Mouse (Mus musculus): ENCODE measurements around the gene Syne1.
A peak's percentile ranks its signal among the peaks of the same experiment; 100 is the strongest.
"Not testable (repeated sequence)": the region's sequence is repeated elsewhere in the genome, so short reads cannot be mapped to it uniquely, and the experiment has no call there.

The Syne1 gene

DNA sequence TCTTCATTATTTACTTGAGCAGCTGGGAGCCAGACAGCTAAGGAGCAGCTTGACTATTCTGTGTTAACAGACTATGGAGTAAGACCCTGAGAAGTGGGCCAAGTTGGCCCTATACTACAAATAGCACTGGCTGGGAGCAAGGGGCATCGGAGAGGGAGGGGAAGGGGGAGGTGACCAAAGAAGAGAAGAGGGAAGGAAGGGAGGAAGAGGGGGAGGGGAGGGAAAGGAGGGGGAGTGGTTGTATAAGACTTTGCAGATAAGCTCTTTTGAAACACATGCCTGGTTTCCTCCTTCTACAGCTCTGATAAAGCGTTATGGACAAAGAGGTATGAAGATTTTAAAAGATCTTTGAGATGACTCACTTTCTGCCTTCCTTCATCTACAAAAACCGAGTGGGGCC is 36.0 kb downstream of the Syne1 start:
- DNase-seq: peak in 1 of 2 experiments; percentile 26

DNA sequence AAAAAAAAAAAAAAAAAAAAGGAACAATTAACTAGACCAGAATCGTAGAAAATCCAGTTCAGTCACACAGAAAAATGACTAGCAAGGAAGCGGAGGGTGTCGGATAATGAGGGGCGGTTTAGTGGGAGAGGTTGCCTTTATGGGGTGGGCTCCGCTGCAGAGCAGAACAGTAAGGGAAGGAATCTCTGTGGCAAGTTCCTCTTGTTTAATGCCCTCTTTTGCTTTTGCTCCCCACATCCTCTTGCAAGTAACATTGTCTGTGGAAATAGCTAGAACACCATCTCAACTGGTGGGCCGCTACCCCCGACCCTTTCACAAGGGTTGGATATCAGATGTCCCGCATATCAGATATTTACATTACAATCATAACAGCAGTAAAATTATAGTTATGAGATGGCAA is 37.1 kb downstream of the Syne1 start:
- no peak for DNase-seq

DNA sequence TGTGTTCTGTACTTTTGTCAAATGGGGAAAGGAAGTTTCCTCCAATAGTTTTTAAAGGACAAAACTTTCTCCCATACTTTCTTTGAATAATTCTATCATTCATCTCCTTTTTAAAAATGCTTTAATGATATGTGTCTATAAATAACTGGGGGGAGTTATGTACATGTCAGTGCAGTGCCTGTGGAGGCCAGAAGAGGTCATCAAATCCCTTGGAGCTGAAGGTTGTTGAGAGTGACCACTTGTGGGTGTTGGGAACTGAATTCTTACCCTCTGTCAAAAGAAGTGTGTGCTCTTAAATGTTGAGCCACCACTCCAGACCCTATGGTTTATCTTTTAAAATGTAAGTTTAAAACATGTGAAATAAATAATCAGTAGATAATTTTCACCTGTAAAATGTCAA is 39.0 kb downstream of the Syne1 start:
- peak in 1 of 2 experiments; percentile 31 for DNase-seq

DNA sequence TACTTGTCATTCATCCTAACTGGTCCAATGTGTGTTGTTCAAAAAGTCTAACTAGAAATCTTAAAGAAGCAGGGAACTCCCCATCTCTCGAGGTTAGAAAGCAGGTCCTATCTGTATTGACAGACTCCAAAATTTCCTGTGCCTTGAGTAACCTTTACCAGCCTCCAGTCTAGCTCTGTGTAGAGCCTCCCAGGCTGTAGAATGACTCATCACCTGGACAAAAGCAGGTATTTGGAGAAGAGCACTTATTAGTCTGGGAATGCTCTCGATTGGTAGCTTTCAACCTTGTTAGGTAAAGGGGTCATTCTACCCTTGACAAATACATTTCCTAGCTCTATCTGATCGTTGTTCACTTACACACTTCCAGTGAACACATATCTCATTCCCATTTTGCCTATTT is 39.9 kb downstream of the Syne1 start:
- DNase-seq: no peak

DNA sequence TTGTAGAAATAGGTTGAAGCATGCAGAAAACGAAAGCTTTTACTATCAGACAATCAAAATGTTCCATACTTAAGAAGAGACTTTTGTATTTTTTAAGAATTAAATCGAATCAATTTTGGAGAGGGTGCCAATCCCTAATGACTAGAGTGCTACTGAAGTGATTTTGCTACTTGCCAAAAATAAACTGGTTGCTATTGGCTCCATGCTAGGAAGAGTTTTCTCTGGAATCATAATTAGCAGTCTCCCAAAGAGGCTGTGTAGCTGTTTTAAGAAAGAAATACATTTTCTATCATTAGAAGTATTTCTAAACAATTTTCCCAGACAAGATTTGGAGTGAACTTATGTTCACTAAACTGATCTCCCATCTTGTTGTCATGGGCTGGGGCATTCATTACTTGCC is 43.8 kb downstream of the Syne1 start:
- DNase-seq: no peak

DNA sequence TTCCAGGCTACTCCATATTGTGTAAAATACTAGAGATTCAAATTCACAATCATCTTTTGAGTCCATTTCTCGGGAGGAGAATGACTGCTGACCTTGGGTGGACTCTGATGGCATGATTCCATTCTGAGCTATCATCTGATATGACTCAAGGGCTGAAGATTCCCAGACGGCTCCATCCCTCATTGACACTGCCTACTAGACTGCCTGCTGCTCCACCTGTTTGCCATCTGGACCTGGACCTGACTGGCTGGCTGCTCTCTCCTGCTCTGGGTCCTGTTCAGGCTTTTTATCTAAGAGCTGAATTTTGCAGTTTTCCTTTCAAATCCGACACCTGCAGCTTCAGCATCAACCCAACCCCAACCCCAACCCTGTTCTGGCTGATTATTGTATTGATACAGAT is 46.5 kb downstream of the Syne1 start:
- DNase-seq: no peak

DNA sequence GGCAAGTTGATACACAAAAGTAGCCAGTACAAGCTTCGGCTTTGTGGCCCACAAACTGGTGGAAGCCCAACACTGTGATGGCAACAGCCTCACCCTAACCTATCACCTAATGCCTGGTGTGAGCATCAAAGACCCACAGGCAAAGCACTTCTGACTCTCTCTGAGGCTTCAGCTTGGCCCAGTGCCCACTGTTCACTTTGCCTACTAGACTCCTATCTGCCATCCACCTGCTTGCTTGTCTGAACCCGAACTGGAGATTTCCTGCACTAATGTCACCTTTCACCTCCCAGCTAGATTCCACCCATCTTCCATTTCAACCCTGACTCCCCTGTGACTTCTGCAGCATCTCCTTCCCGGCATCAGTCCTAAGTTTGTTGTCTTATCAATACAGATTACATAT is 47.4 kb downstream of the Syne1 start:
- DNase-seq: no peak

DNA sequence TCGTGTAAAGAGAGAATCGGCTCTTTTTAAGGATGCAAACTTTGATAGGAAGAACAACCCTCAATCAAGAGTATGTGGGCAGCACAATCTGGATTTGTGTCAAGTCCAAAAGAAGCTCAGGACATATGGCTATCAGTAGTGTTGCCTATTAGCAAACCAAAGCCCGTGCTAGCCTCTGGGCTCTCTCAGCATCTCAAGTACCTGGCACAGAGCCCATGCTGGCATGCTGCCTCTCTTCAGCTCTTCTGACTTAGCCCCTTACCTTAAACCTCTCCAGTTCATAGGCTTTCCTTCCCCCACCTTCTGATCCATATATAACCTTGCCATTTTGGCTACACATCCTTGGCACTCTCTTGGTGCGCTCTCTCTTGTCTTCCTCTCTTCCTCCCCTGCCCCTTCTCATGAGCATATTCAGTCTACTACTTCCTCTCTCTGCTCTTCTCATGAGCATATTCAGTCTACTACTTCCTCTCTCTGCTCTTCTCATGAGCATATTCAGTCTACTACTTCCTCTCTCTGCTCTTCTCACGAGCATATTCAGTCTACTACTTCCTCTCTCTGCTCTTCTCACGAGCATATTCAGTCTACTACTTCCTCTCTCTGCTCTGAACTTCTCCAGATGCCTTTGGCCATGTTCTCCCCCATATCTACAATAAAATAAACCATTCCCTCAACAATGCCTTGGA is 51.5 kb downstream of the Syne1 start:
- DNase-seq: not testable (repeated sequence)

DNA sequence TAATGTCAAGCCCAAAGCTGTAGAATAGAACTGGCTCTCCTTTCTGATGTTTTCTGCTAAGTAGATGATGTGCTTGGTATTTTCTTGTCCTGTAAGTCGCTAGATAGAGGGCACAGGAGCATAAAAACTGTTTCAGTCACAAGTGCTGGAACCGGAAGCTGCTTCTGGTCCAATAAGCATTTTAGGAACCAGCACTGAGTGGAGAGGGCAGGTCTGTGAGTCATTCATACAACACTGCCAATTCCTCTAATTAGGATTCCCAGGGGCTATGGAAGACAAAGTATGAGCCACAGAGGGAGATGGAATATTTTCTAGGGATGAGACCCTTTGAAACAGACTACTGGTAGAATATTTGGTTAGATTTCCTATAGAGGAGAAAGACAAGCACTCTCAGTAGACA is 53.4 kb downstream of the Syne1 start:
- no peak for DNase-seq

DNA sequence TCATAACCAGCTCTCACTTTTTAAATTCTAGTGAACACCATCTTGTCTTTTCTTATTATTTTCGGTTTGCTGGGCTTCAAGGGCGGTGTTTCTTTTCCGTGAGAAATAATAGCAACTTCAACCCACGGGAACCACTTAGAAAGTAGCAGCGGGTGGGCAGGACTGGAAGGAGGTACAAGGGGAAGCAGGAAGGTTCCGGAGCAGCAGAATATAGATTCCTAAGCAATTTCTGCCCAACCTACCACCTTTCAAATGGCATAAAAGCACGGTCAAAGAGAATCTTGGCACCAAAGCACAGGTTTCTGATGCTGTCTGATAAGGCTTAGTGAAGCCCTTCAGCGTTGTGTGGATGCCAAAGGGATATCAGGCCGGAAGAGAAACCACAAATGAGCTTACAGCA is 60.2 kb downstream of the Syne1 start:
- no peak for DNase-seq

DNA sequence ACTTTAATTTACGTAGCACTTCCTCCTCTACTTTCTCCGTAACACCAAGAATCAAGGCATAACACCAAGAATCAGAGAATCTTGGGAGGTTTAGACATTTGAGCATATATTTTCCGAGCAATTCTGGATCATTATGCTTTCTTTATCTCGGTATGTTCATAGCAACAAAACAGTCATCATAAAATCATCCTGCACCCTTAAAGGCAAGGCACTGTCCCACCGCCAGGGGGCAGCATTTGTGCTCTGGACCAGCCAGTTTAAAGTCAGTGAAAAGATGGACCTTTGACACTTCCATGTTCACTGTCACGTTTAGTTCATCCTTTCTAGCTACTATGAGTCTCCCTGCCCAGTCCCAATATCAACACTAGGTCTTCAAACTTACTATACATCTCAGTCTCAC is 61.3 kb downstream of the Syne1 start:
- peak in 1 of 2 experiments; percentile 16 for DNase-seq

DNA sequence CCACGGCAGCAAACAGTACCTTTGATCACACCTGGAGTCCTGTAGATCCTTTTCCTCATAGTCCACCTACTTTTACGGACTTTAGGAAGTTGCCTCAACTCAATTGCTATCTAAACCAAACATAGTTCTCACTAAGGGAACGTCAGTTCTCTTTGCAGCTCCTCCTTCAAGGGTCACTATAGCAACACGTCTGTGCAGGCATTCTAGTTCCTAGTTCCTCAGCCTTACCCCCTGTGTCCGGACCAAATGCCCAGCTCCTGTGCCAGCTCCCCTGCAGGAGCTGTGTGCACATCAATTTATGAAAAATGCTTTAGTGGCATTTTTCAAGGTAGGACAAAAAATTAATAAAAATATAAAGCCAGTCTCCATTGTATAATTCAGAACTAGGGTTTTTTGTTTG is 63.2 kb downstream of the Syne1 start:
- DNase-seq: no peak

DNA sequence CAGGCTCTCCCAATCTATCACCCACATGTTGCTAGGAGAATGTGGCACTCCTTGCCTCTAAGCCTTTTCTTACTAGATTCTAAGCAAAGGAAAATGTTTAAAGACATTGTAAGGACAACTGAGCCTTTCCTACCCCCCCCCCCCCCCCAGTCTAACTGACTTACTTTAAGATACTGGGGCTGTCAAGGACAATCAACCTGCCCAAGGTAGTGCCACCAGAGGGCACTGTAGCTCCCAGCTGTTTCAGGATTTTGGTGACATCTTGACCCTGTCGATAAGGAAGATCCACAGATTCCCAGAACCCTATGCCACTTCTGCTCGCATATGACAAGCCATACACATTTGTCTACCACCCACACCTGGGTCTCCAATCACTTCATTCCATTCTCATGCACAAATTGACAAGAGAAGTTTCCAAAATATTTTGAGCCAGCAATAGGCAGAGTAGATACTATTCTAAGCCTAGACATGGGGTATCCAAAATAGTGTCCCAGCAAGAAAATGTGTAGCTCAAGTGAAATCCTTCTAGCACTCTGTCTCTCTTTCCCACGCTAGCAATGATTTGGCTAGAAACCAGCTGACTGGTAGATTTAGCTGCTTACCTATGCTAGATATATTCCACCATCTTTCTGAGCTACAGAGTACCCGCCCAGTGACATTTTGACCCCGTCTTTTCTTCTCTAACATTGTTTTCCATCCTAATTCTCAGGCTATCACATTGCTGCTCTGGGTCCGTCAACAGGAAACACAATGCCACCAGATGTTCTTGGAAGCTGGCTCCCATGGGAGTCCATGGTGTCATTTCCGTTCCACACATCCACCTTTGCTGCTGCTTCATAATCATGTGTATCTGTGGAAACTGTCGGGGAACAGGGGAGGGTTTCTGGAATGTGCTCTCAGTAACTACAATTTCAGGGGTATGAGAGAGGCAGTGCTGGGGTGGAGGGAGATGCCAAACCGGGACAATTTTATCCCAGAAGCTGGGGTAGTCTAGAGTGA is 70.4 kb downstream of the Syne1 start:
- DNase-seq: no peak

DNA sequence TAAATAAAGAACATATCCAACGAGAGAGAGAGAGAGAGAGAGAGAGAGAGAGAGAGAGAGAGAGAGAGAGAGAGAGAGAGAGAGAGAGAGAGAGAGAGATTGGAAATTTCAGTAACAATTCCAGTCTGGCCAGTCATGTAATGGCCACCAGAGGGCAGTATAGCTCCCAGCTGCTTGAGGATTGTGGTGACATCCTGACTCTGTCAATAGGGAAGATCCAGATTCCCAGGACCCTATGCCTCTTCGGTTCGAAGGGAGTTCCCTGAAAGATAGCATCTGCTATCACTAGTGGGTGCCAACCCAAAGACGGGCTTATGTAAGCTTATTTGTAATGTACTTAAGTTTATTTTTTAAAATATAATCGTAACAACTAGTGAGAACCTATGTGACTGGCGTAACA is 71.2 kb downstream of the Syne1 start:
- DNase-seq: peak in 1 of 2 experiments; percentile 51

DNA sequence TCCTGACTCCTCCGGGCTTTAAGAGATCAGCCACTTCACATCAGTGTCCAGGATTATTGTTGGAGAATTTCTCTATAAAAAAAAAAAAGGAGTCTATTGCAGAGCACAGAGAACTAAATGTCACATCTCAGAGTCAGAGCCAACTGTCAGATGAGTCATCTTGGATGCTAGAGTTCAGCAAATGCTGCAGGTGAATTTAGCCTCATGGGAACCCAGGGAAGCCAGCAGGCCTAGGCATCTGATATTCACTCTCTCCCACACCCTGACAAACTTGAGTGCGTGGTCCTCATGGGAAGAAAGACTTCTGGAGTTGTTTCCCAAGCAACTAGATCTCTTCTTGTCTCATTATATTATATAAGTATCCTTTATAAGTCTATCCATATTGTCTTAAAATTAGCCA is 82.6 kb downstream of the Syne1 start:
- DNase-seq: no peak

DNA sequence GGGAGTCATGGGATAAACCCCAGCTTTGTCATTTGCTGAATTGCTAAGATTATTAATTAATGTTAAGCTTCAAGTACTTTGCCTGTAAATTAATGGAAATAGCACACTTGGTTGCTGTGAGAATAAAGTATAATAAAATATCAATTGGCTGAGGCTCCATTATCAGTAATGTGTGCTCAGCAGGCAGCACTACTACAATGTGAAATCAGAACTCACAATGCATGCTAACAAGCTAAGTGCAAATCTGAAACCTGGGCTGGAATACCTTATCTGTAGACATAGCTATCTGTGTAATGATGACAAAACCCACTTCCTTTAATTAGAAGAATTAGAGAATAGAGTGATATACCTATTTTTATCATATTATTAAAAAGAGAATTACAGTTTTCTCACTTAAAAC is 97.5 kb downstream of the Syne1 start:
- no peak for DNase-seq

DNA sequence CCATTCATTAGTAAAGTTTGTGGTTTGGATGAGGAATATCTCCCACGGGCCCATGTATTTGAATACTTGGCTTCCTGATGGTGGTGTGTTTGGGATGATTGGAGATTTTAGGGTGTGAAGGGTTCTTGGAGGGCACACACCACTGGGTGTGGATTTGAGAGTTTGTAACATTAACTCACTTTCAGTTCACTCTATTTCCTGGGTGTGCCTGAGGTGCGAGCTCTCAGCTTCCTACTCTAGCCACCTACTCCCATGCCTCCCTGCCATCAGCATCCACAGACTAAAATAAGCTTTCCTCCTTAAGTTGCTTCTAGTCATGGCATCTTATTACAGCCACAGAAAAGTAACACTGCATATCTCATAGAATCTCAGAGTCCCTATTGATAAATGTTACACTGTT is 101.3 kb downstream of the Syne1 start:
- DNase-seq: no peak

DNA sequence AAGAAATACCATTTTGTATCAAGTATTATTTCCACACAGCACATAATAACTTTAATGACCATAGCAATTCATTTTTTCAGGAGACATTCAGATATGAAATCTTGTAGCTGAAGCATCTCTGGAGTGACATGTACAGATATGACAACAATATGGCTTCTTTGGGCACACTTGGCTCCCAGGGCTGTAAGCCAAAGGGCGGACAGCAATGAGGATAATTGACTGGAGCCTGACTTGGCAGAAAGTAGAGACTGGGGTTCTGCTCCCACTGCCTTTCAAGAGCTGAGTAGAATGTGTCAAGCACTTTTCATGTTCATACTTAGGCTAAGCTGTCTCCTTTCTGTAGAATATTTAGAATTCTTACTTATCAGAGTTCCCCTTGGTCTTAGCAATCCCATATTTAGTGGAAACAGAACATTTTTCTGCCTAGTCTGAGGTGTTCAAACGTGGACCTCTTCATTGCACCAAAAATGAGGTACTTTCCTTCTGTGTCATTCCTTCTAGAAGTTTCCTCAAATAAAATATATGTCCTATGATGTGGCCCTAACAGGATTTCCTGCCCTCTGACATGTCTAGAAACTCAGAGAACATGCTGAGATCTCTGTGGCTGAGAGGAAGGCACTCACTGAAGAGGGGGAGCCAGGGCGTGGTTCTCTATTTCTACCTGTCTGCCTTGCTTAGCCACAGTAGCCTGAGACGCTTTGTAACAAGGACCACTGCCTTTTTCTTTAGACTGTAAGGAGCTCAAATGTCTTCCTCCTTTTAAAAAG is 103.1 kb downstream of the Syne1 start:
- DNase-seq: no peak

DNA sequence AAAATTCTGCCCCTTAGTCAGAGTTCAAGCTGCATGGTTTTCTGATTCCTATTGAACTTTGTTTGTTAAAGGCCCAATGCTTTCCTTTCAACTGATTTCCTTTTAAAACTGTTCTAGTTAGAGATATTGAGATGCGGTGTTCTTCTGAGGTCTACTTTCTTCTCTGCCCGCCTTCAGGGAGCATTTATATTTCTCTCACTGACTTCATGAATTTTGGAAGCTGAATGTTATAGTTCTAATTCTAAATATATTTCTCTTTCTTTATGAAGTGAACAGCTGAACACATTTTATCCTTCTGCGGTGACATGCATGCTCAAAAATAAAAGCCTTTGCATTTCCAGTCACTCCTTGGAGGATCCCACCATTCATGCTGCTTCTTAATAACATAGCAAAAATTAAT is 106.0 kb downstream of the Syne1 start:
- no peak for DNase-seq

DNA sequence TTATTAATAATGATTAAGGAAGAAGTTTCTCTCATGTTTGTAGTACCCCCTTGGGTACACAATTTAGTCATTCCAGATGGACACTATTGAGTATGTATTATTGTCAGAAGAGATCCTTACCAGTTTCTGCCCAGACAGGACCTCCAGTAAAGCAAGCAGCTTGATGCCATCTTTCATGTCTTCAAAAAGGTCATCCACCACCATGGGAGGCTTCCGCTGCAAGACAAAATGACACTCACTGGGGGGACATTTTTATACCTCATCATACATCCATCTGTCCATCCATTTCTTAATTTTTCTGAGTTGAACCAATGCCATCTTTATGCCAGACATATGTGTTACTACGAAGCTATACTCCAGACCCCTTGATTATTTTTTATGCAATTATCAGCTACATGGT is 108.3 kb downstream of the Syne1 start:
- no peak for DNase-seq

DNA sequence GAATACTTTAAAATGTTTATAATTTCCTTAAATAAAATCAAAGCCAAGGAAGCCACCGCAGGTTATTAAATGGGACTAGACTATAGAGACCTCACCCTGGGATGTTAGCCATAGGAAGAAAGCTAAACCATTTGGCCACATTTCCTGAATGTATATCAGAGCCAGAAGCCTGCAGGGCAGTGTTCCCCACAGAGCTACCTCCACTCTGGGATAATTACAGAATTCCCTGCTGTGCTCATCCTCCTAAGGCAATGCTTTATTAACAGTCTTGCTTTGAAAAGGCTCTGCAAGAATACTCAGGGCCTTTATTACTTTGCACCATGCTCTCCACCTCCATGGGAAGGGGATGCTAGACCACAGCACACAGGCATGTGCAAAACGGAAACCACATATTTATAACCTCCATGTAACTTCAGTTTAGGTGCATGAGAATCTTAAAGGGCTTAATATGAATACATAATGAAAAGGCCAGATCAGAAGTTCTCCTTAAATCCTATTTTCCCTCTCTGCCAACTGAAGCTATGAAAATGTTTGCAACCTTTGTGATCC is 111.4 kb downstream of the Syne1 start:
- no peak for DNase-seq

DNA sequence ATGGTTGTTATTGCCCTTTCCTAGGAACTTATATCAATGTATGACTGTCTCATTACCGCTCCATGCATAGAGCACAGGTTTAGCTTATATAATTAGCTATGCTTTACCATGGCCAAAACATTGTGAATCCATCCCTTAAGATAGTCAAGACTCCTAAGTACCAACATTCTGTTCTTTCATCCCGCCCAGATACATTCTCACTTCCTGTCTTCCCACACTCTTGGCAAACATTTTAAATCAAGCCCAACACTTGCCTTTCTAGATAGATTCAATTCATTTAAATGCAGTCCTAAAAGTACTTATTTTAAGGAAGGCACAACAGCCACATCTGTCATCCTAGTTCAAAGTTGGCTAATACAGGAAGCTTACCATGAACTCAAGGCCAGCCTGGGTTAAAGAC is 113.5 kb downstream of the Syne1 start:
- DNase-seq: no peak

DNA sequence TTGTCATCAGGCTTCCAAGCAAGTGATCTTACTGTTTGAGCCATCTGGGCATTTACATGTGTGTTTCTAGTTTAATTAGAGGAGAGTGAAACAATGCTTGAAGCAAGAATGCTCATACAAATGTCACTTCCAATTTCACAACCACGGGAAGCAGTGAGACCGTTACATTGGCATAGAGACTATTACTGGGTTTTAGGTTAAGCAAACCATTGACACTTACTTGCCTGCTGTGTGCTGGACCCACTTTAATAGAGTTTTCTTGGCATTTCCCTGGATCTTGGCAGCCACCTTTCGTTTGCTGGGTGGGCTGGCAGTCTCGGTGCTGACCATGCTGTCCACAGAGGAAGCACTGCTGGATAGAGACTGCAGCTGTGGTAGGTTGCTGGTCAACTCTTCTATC is 127.3 kb downstream of the Syne1 start:
- DNase-seq: no peak
